Mouse (Mus musculus) embryonic stem cell, embryonic (primary cell): Measurements from ENCODE around the gene Rae1.

Experiments used
- CTCF ChIA-PET, 4 experiments: fragments of 300-600 bp in 2 of 4; fragments of 350-600 bp in 2 of 4; sonication (Branson Sonifier 250); formaldehyde crosslinking; loops; one replicate each; lab custom pipeline; 2022; ENCODE audit warnings: inconsistent platforms in 2 of 4; lab: Charles Lee
- POLR2A ChIA-PET, 4 experiments: fragments of 300-600 bp in 2 of 4; fragments of 350-600 bp in 2 of 4; sonication (Branson Sonifier 250); formaldehyde crosslinking; loops; one replicate each; lab custom pipeline; 2022; ENCODE audit warnings: antibody characterized with exemption in 4 of 4, inconsistent platforms in 1 of 4; lab: Charles Lee

The Rae1 gene

GRCm38 (mm10) chr2:173046582-173047297 lies 46.8 kb downstream of the Rae1 start:
- ChIA-PET CTCF (interaction anchor here in 3 of 4 experiments (0.6 to 1.4 kb wide), 11 partner anchors 12 to 215 kb away, joined by 3 to 12 read pairs (median 3); partner anchors contain the start of gene Rbm38 (in 1 of the 3)), POLR2A (interaction anchor here in 3 of 4 experiments (0.5 to 35.9 kb wide), 21 partner anchors 9 to 524 kb away, joined by 3 to 593 read pairs (median 4); partner anchors contain the start of gene Rbm38 (in 2 of the 3))

- CTCF ChIA-PET: interaction anchor here in 1 of 4 experiments (1.4 kb wide), 1 partner anchor 19 kb away, joined by 3 read pairs; no protein-coding TSS in a partner anchor
- POLR2A ChIA-PET: interaction anchor here in 3 of 4 experiments (0.7 to 35.9 kb wide), 11 partner anchors 14 to 37 kb away, joined by 3 to 593 read pairs (median 4); partner anchors contain the start of gene Rbm38 (in 2 of the 3)
Measured at GRCm38 (mm10) chr2:173047471-173047870, 47.6 kb downstream of the Rae1 start.

GRCm38 (mm10) chr2:173048041-173048745 lies 48.3 kb downstream of the Rae1 start:
- ChIA-PET CTCF (interaction anchor here in 3 of 4 experiments (0.6 to 1.5 kb wide), 5 partner anchors 33 to 197 kb away, joined by 3 to 6 read pairs (median 3); no protein-coding TSS in a partner anchor), POLR2A (interaction anchor here in 3 of 4 experiments (0.7 to 35.9 kb wide), 19 partner anchors 10 to 177 kb away, joined by 3 to 593 read pairs (median 4); partner anchors contain the start of gene Rbm38 (in 2 of the 3))

GRCm38 (mm10) chr2:173049231-173049630 lies 49.3 kb downstream of the Rae1 start:
- ChIA-PET POLR2A (interaction anchor here in 3 of 4 experiments (0.6 to 35.9 kb wide), 21 partner anchors 9 to 730 kb away, joined by 3 to 593 read pairs (median 4); partner anchors contain the start of gene Rbm38 (in 2 of the 3)), CTCF (interaction anchor here in 2 of 4 experiments (1.1 to 1.5 kb wide), 4 partner anchors 13 to 218 kb away, joined by 3 to 4 read pairs (median 3); no protein-coding TSS in a partner anchor)

- ChIA-PET CTCF (interaction anchor here in 3 of 4 experiments (0.6 to 1.5 kb wide), 6 partner anchors 12 to 523 kb away, joined by 3 to 6 read pairs (median 3); no protein-coding TSS in a partner anchor), POLR2A (interaction anchor here in 3 of 4 experiments (0.6 to 35.9 kb wide), 17 partner anchors 8 to 731 kb away, joined by 3 to 593 read pairs (median 4); partner anchors contain the start of gene Rbm38 (in 2 of the 3))
Measured at GRCm38 (mm10) chr2:173049817-173050216, 49.9 kb downstream of the Rae1 start.

GRCm38 (mm10) chr2:173050604-173051382 lies 50.9 kb downstream of the Rae1 start:
- CTCF ChIA-PET: interaction anchor here in 1 of 4 experiments (0.9 kb wide), 1 partner anchor 29 kb away, joined by 6 read pairs; no protein-coding TSS in a partner anchor
- POLR2A ChIA-PET: interaction anchor here in 3 of 4 experiments (0.7 to 35.9 kb wide), 11 partner anchors 8 to 180 kb away, joined by 3 to 593 read pairs (median 5); partner anchors contain the start of gene Rbm38 (in 2 of the 3)

- CTCF ChIA-PET: no interaction called here
Measured at GRCm38 (mm10) chr2:173052881-173053280, 53.0 kb downstream of the Rae1 start.

GRCm38 (mm10) chr2:173053846-173054245 lies 53.9 kb downstream of the Rae1 start:
- ChIA-PET CTCF (interaction anchor here in 2 of 4 experiments (0.6 kb wide), 2 partner anchors 33 to 244 kb away, joined by 3 read pairs; no protein-coding TSS in a partner anchor), POLR2A (interaction anchor here in 3 of 4 experiments (0.6 to 1.7 kb wide), 4 partner anchors 20 to 485 kb away, joined by 3 to 4 read pairs (median 4); partner anchors contain the start of gene Rbm38 (in 1 of the 3))

More at GRCm38 (mm10) chr2:173052881-173053280, 53.0 kb downstream of the Rae1 start:
- POLR2A ChIA-PET: interaction anchor here in 1 of 4 experiments (1.7 to 35.9 kb wide), 2 partner anchors 21 to 33 kb away, joined by 4 to 593 read pairs; partner anchors contain the start of gene Rbm38

- CTCF ChIA-PET: no interaction called here
- POLR2A ChIA-PET: interaction anchor here in 2 of 4 experiments (0.9 to 4.0 kb wide), 5 partner anchors 10 to 35 kb away, joined by 3 to 28 read pairs (median 6); partner anchors contain the start of gene Rbm38 (in 1 of the 2)
Measured at GRCm38 (mm10) chr2:173056303-173056881, 56.5 kb downstream of the Rae1 start.

- POLR2A ChIA-PET: interaction anchor here in 3 of 4 experiments (0.7 to 4.0 kb wide), 7 partner anchors 10 to 36 kb away, joined by 3 to 28 read pairs (median 6); partner anchors contain the start of gene Rbm38 (in 1 of the 3)
Measured at GRCm38 (mm10) chr2:173056882-173057315, 57.0 kb downstream of the Rae1 start.

GRCm38 (mm10) chr2:173057623-173058022 lies 57.7 kb downstream of the Rae1 start:
- ChIA-PET CTCF (interaction anchor here in 1 of 4 experiments (0.6 kb wide), 1 partner anchor 35 kb away, joined by 3 read pairs; no protein-coding TSS in a partner anchor), POLR2A (interaction anchor here in 3 of 4 experiments (0.6 to 4.0 kb wide), 10 partner anchors 8 to 197 kb away, joined by 3 to 28 read pairs (median 4); partner anchors contain the start of gene Rbm38 (in 1 of the 3))

More at GRCm38 (mm10) chr2:173056882-173057315, 57.0 kb downstream of the Rae1 start:
- CTCF ChIA-PET: no interaction called here

GRCm38 (mm10) chr2:173058263-173058662 lies 58.3 kb downstream of the Rae1 start:
- ChIA-PET CTCF (no interaction called here), POLR2A (interaction anchor here in 3 of 4 experiments (0.6 to 4.0 kb wide), 8 partner anchors 9 to 197 kb away, joined by 3 to 28 read pairs (median 6); partner anchors contain the start of gene Rbm38 (in 1 of the 3))

GRCm38 (mm10) chr2:173060450-173060849 lies 60.5 kb downstream of the Rae1 start:
- CTCF ChIA-PET: interaction anchor here in 3 of 4 experiments (0.9 to 1.9 kb wide), 5 partner anchors 21 to 63 kb away, joined by 3 to 4 read pairs (median 4); partner anchors contain the start of gene Rbm38 (in 1 of the 3)

GRCm38 (mm10) chr2:173061443-173062351 lies 61.8 kb downstream of the Rae1 start:
- CTCF ChIA-PET: interaction anchor here (0.5 to 1.9 kb wide), 10 partner anchors 12 to 1366 kb away, joined by 3 to 7 read pairs (median 4); no protein-coding TSS in a partner anchor
- POLR2A ChIA-PET: interaction anchor here in 3 of 4 experiments (0.6 to 3.2 kb wide), 14 partner anchors 11 to 607 kb away, joined by 3 to 17 read pairs (median 4); partner anchors contain the start of gene Rbm38 (in 1 of the 3)

More at GRCm38 (mm10) chr2:173060450-173060849, 60.5 kb downstream of the Rae1 start:
- POLR2A ChIA-PET: interaction anchor here in 2 of 4 experiments (1.1 to 3.2 kb wide), 6 partner anchors 11 to 40 kb away, joined by 3 to 17 read pairs (median 4); partner anchors contain the start of gene Rbm38 (in 1 of the 2)

GRCm38 (mm10) chr2:173063219-173063618 lies 63.3 kb downstream of the Rae1 start:
- POLR2A ChIA-PET: no interaction called here
- CTCF ChIA-PET: no interaction called here
